Mouse (Mus musculus): ENCODE data around the gene Fabp7. TPM values are rescaled to one million over a fixed set of nuclear protein-coding genes. Genes with fewer than 3 reads are reported as not detected.

Gene Fabp7
- polyA plus RNA-seq, 1 experiment from 2014 or later, result 31.2 TPM

- Histone ChIP-seq H3K4me2 (replicated peaks; ENCODE audit: low read depth) (no peak overlapping the region), H3K9ac (ENCODE audit: low read length) (no peak overlapping the region), H3K9me3 (ENCODE audit: control insufficient read depth, low read length) (no peaks in the 10 kb centered on the region), H3K4me3 (ENCODE audit: low read depth, low read length) (no peak overlapping the region), H3K4me1 (replicated peaks; ENCODE audit: control insufficient read depth, insufficient read depth) (no peaks in the 10 kb centered on the region), H3K27me3 (ENCODE audit: control insufficient read depth, insufficient read depth, low read length) (no peaks in the 10 kb centered on the region), H3K27ac (replicated peaks) (no peak overlapping the region), H3K36me3 (ENCODE audit: control insufficient read depth, insufficient read depth, low read length) (no peaks in the 10 kb centered on the region)
- ATAC-seq (ENCODE audit: low FRiP score, low TSS enrichment) (no peak), DNase-seq (ENCODE audit: low spot score) (no peak)
- TF ChIP-seq CTCF (IDR thresholded peaks at IDR 0.05; ENCODE audit: low read depth), result no peak
- TF ChIP-seq EP300 (optimal IDR thresholded peaks at IDR 0.05), result no peak
- 67% methylated on average over 5 of the region's 5 CpGs for WGBS
Measured at GRCm38 (mm10) chr10:57828649-57829048, 44.0 kb downstream of the Fabp7 start.

GRCm38 (mm10) chr10:57829621-57830020 lies 44.9 kb downstream of the Fabp7 start:
- Histone ChIP-seq H3K4me1 (replicated peaks; ENCODE audit: control insufficient read depth, insufficient read depth) (no peaks in the 10 kb centered on the region), H3K4me2 (replicated peaks; ENCODE audit: low read depth) (no peak overlapping the region), H3K27me3 (ENCODE audit: control insufficient read depth, insufficient read depth, low read length) (no peaks in the 10 kb centered on the region), H3K36me3 (ENCODE audit: control insufficient read depth, insufficient read depth, low read length) (no peaks in the 10 kb centered on the region), H3K9ac (ENCODE audit: low read length) (no peak overlapping the region), H3K27ac (replicated peaks) (no peak overlapping the region), H3K9me3 (ENCODE audit: control insufficient read depth, low read length) (no peaks in the 10 kb centered on the region), H3K4me3 (ENCODE audit: low read depth, low read length) (no peak overlapping the region)
- TF ChIP-seq EP300 (optimal IDR thresholded peaks at IDR 0.05) (no peak), CTCF (IDR thresholded peaks at IDR 0.05; ENCODE audit: low read depth) (no peak)
- WGBS, result 81% methylated on average over 3 of the region's 3 CpGs
- DNase-seq (ENCODE audit: low spot score) (no peak), ATAC-seq (ENCODE audit: low FRiP score, low TSS enrichment) (no peak)

- Histone ChIP-seq H3K9me3 (ENCODE audit: control insufficient read depth, low read length) (no peaks in the 10 kb centered on the region), H3K4me3 (ENCODE audit: low read depth, low read length) (no peak overlapping the region), H3K4me2 (replicated peaks; ENCODE audit: low read depth) (no peak overlapping the region), H3K4me1 (replicated peaks; ENCODE audit: control insufficient read depth, insufficient read depth) (no peaks in the 10 kb centered on the region), H3K27me3 (ENCODE audit: control insufficient read depth, insufficient read depth, low read length) (no peaks in the 10 kb centered on the region), H3K27ac (replicated peaks) (no peak overlapping the region), H3K36me3 (ENCODE audit: control insufficient read depth, insufficient read depth, low read length) (no peaks in the 10 kb centered on the region), H3K9ac (ENCODE audit: low read length) (no peak overlapping the region)
- ATAC-seq (ENCODE audit: low FRiP score, low TSS enrichment), result no peak
- TF ChIP-seq EP300 (optimal IDR thresholded peaks at IDR 0.05) (no peak), CTCF (IDR thresholded peaks at IDR 0.05; ENCODE audit: low read depth) (no peak)
- DNase-seq (ENCODE audit: low spot score), result no peak
- WGBS, result 84% methylated on average over 1 of the region's 1 CpGs
Measured at GRCm38 (mm10) chr10:57835094-57835493, 50.4 kb downstream of the Fabp7 start.

- Histone ChIP-seq H3K9me3 (ENCODE audit: control insufficient read depth, low read length) (no peaks in the 10 kb centered on the region), H3K36me3 (ENCODE audit: control insufficient read depth, insufficient read depth, low read length) (no peaks in the 10 kb centered on the region), H3K27ac (replicated peaks) (no peak overlapping the region), H3K4me1 (replicated peaks; ENCODE audit: control insufficient read depth, insufficient read depth) (no peaks in the 10 kb centered on the region), H3K9ac (ENCODE audit: low read length) (no peak overlapping the region), H3K27me3 (ENCODE audit: control insufficient read depth, insufficient read depth, low read length) (no peaks in the 10 kb centered on the region), H3K4me3 (ENCODE audit: low read depth, low read length) (no peak overlapping the region), H3K4me2 (replicated peaks; ENCODE audit: low read depth) (no peak overlapping the region)
- DNase-seq (ENCODE audit: low spot score) (no peak), ATAC-seq (ENCODE audit: low FRiP score, low TSS enrichment) (no peak)
- no peak for TF ChIP-seq CTCF (IDR thresholded peaks at IDR 0.05; ENCODE audit: low read depth)
- no peak for TF ChIP-seq EP300 (optimal IDR thresholded peaks at IDR 0.05)
Measured at GRCm38 (mm10) chr10:57835982-57836381, 51.3 kb downstream of the Fabp7 start.

Other genes with a start within 250 kb of the Fabp7 start
- gene Pkib, start 152.9 kb upstream of the Fabp7 start, polyA plus RNA-seq (2015; fragmentation: Nextera tagmentation; extraction: Ambion mirVana), result 1.8 and 2.1 TPM in 2 replicates
- gene Smpdl3a, start 9.5 kb downstream of the Fabp7 start, polyA plus RNA-seq (2015; fragmentation: Nextera tagmentation; extraction: Ambion mirVana), result 65.1 and 67.5 TPM in 2 replicates

Measured in stomach, postnatal 0 days (tissue).